Mouse (Mus musculus): ENCODE measurements at regions not wholly inside any gene's neighbourhood (a gene's known extent, or its start where the extent isn't known, plus 50 kb on each side); places are given as distances from the start of the nearest gene placed in this dataset.

DNA sequence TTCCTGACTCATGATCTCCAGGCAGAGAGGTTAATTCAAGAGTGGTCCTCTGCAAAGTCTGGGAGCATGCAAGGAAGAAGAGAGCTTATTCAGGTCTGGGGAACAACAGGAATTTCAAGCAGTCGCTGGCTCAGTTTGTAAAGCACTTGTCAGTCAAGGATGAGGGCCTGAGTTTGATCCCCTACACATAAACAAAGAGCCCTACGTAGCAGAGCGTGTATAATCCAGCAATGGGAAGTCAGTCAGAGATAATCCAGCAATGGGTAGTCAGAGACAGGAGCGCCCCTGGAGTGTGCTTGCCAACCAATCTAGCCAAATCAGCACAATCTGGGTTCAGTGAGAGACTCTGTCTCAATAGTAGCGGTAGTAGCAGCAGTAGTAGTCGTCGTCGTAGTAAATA is 61.3 kb upstream of the Clint1 start:
- no peak for TF ChIP-seq CTCF (IDR thresholded peaks at IDR 0.05; ENCODE audit: insufficient read depth, low read depth, low read length)
- no peak for TF ChIP-seq POLR2A (IDR thresholded peaks at IDR 0.05; ENCODE audit: insufficient read depth, low read depth, low read length)
